Mouse (Mus musculus): ENCODE measurements at regions not wholly inside any gene's neighbourhood (a gene's known extent, or its start where the extent isn't known, plus 50 kb on each side); places are given as distances from the start of the nearest gene placed in this dataset.

DNA sequence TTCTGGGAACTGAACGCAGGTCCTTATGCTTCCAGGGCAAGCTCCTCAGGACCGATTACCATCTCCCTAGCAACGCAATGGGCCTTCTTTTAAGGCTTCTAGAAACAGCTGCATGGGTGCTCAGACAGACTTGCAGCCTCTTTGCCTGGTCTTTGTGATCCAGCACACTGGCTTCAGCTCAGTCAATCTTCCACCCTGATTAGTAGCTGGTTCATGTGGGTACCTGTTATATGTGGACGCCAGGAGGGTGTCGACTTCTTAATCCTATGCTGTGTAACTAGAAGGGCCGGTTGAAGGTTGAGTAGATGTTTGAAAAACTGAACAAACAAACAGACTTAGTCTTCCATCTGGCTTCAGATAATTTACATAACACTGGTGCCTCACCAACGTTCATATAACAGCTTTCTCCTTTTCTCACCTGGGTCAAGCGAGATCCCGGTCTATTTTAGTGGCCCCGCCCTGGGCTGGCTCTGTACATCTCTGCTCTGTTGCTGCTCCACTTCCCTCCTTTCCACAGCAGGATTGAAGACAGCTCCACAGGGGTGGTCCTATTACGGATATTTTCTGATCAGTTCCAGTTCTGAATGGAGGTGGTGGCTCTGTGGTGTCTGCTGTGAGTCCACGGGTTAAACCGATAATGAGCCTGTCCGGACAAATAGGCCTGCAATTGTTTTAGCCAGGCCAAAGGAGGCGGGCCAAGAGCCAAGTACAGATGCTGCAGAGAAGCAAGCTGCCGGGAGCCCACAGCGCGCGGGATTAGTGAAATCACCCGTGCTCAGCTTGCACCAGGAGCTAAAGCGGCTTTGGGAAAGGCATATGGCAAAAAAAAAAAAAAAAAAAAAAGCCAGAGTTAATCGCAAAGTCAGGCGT is 102.4 kb upstream of the St6galnac5 start:
- H3K27ac ChIP-seq (ENCODE audit: low read depth, low read length): peak overlapping the region; percentile 76
- H3K4me1 ChIP-seq (ENCODE audit: control insufficient read depth, insufficient read depth, low read length): peaks cover 20% of the 10 kb centered on the region
- DNase-seq (ENCODE audit: low spot score) (peak; percentile 81), ATAC-seq (peak; percentile 69)
- H3K27me3 ChIP-seq (replicated peaks; ENCODE audit: control insufficient read depth, insufficient read depth, low read length): no peaks in the 10 kb centered on the region
- H3K9ac ChIP-seq (ENCODE audit: low read length): peak overlapping the region; percentile 26; the same call in 1 of the 2 replicates
- no peaks in the 10 kb centered on the region for H3K36me3 ChIP-seq (ENCODE audit: control insufficient read depth, insufficient read depth, low read length)
- no peak overlapping the region for H3K4me3 ChIP-seq (ENCODE audit: low read depth, low read length)
- no peaks in the 10 kb centered on the region for H3K9me3 ChIP-seq (replicated peaks; ENCODE audit: control insufficient read depth, low read length)
- WGBS: 12% methylated on average over 23 of the region's 23 CpGs
- peak overlapping the region; percentile 46 for H3K4me2 ChIP-seq (ENCODE audit: low read length)

DNA sequence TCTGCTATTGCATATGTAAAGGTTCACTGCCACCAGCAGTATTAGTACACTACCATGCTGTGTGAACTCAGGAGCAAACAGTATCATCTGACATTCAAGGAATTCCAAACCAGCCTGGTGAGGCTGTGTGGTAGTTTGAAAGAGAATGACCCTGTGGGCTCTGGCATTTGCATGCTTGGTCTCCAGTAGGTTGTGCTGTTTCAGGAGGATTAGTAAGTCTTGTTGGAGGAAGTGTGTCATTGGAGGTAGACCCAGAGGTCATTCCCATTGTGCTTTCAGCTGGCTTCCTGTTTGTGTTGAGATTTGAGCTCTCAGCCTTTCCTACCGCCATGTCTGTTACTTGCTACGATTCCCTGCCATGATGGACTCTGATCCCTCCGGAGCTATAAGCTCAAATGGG is 98.3 kb upstream of the St6galnac5 start:
- ATAC-seq (no peak), DNase-seq (ENCODE audit: low spot score) (no peak)
- WGBS: 91% methylated on average over 3 of the region's 3 CpGs
- Histone ChIP-seq H3K36me3 (ENCODE audit: control insufficient read depth, insufficient read depth, low read length) (no peaks in the 10 kb centered on the region), H3K4me1 (ENCODE audit: control insufficient read depth, insufficient read depth, low read length) (peaks cover 26% of the 10 kb centered on the region), H3K4me2 (ENCODE audit: low read length) (no peak overlapping the region), H3K27ac (ENCODE audit: low read depth, low read length) (no peak overlapping the region), H3K27me3 (replicated peaks; ENCODE audit: control insufficient read depth, insufficient read depth, low read length) (no peaks in the 10 kb centered on the region), H3K4me3 (ENCODE audit: low read depth, low read length) (no peak overlapping the region), H3K9me3 (replicated peaks; ENCODE audit: control insufficient read depth, low read length) (no peaks in the 10 kb centered on the region), H3K9ac (ENCODE audit: low read length) (no peak overlapping the region)

DNA sequence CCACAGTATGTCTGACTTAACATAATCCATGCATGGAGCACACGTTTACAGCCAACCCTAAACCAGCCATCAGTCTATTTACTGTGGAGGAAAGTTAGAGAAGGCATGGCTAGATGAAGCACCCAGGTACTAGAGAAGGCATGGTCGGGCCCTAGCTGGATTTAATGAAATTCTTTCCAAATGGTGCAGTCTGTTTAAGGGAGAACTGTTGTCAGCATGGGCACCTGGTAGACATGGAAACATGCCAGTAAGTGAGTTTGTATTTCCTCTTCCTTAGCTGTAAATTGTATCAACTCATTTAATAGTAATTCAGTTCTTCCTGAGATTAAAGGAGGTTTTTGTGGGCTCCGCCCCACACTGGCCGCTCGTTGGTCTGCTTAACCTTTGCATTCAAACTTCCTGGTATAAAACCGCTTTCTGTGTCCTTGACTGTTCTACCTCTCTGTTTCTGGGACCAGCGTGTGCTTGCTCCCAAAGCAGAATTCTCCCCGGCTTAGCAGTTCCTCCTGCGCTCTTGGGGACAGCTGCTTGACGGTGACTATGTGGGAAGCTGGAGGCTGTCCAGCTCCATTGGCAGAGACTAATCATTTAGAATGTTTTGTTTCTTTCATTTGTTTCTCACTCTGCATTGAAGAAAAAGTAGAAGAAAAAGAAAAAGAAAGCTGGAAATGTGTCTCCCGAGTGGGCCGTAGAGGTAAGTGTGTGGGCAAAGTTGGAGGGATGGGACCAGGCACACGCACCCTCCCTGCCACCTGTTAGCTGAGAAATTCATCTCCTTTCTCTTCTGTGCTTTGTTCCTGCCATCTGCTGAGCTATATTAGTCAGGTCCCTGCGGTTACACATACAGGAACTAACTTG is 96.0 kb upstream of the St6galnac5 start:
- Histone ChIP-seq H3K4me3 (ENCODE audit: low read depth, low read length) (no peak overlapping the region), H3K36me3 (ENCODE audit: control insufficient read depth, insufficient read depth, low read length) (no peaks in the 10 kb centered on the region), H3K27ac (ENCODE audit: low read depth, low read length) (peak overlapping the region; percentile 44; the same call in 1 of the 2 replicates), H3K9ac (ENCODE audit: low read length) (no peak overlapping the region), H3K27me3 (replicated peaks; ENCODE audit: control insufficient read depth, insufficient read depth, low read length) (no peaks in the 10 kb centered on the region), H3K9me3 (replicated peaks; ENCODE audit: control insufficient read depth, low read length) (no peaks in the 10 kb centered on the region), H3K4me1 (ENCODE audit: control insufficient read depth, insufficient read depth, low read length) (peaks cover 9% of the 10 kb centered on the region; the same call in 1 of the 2 replicates), H3K4me2 (ENCODE audit: low read length) (no peak overlapping the region)
- 49% methylated on average over 14 of the region's 14 CpGs for WGBS
- ATAC-seq (peak; percentile 68), DNase-seq (ENCODE audit: low spot score) (peak; percentile 73)

DNA sequence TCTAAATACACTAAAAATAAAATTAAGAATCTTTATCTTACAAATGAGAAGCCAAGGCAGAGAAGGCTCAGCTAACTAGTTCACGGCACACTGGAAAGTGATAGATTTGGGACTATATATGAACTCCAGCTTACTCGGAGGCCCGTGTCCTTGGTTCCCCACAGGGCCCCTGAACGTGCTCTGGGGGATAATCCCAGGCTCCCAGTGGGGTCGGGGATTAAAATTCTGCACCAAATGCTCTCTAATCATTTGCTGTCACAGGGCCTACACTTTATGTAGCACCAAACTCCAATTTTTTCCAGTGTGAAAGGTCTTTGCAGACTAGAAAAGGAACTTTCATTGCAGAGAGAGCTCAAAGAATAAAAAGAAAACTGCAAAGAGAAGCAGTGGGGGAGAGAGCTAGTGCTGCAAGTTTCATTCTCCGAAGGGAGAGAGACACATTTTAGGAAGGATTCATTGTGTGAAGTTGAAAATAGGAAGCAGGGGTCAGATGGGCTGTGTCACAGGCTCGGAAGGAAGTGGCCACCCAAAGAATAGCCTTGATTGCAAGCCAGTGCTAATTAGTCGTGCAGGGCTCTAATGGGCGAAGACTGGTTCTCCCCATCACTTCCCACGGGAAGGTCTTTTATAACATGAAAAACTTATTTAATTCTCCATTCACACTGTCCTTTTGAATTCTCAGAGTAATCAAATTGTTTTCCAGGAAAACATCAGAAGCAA is 90.3 kb upstream of the St6galnac5 start:
- Histone ChIP-seq H3K4me2 (ENCODE audit: low read length) (no peak overlapping the region), H3K36me3 (ENCODE audit: control insufficient read depth, insufficient read depth, low read length) (no peaks in the 10 kb centered on the region), H3K4me3 (ENCODE audit: low read depth, low read length) (no peak overlapping the region), H3K9me3 (replicated peaks; ENCODE audit: control insufficient read depth, low read length) (no peaks in the 10 kb centered on the region), H3K9ac (ENCODE audit: low read length) (no peak overlapping the region), H3K4me1 (ENCODE audit: control insufficient read depth, insufficient read depth, low read length) (peaks cover 4% of the 10 kb centered on the region), H3K27ac (ENCODE audit: low read depth, low read length) (no peak overlapping the region), H3K27me3 (replicated peaks; ENCODE audit: control insufficient read depth, insufficient read depth, low read length) (no peaks in the 10 kb centered on the region)
- 8% methylated on average over 10 of the region's 10 CpGs for WGBS
- ATAC-seq: peak; percentile 73
- peak; percentile 58 for DNase-seq (ENCODE audit: low spot score)

DNA sequence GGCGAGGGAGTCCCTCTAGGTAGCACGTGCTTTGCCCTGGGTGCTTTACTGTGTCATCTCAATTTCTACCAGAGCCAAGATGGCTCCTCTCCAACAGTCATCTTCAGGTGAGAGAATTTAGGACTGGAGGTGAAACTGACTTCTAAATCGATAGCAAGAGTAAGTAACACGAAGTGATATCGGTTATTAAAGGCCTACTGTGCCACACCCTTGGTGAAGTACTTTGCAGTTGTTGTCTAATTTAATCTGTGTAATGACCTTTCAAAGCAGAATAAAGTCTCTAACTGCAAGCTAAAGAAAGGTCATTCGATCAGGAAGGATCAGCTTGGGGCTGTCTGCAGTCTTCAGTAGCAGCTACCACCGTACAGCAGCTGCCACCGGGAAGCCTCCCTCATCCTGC is 89.5 kb upstream of the St6galnac5 start:
- no peaks in the 10 kb centered on the region for H3K36me3 ChIP-seq (ENCODE audit: control insufficient read depth, insufficient read depth, low read length)
- H3K27ac ChIP-seq (ENCODE audit: low read depth, low read length): no peak overlapping the region
- H3K9me3 ChIP-seq (replicated peaks; ENCODE audit: control insufficient read depth, low read length): no peaks in the 10 kb centered on the region
- no peak overlapping the region for H3K4me3 ChIP-seq (ENCODE audit: low read depth, low read length)
- no peak for ATAC-seq
- 83% methylated on average over 8 of the region's 8 CpGs for WGBS
- H3K9ac ChIP-seq (ENCODE audit: low read length): no peak overlapping the region
- H3K4me2 ChIP-seq (ENCODE audit: low read length): no peak overlapping the region
- H3K27me3 ChIP-seq (replicated peaks; ENCODE audit: control insufficient read depth, insufficient read depth, low read length): no peaks in the 10 kb centered on the region
- no peak for DNase-seq (ENCODE audit: low spot score)
- H3K4me1 ChIP-seq (ENCODE audit: control insufficient read depth, insufficient read depth, low read length): peaks cover 4% of the 10 kb centered on the region

DNA sequence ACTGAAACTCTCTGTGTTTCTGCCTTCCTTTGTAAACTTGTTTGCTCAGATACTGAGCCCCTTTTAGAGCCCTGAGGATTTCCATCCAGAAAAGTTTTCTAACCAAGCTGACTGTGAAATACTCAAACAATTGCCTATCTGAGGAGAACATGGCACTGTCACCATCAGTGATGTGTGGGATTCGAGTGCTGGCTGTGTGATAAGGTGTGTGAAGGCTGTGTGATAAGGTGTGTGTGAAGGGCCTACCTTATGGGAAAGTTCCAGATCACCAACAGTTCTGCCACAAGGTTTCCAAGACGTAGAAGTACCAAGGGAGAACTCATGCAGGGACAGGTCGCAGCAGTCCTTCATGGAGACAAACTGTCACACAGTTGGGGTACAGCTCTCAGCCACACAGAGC is 89.1 kb upstream of the St6galnac5 start:
- Histone ChIP-seq H3K9me3 (replicated peaks; ENCODE audit: control insufficient read depth, low read length) (no peaks in the 10 kb centered on the region), H3K27ac (ENCODE audit: low read depth, low read length) (no peak overlapping the region), H3K27me3 (replicated peaks; ENCODE audit: control insufficient read depth, insufficient read depth, low read length) (no peaks in the 10 kb centered on the region), H3K9ac (ENCODE audit: low read length) (no peak overlapping the region), H3K4me2 (ENCODE audit: low read length) (no peak overlapping the region), H3K4me3 (ENCODE audit: low read depth, low read length) (no peak overlapping the region), H3K36me3 (ENCODE audit: control insufficient read depth, insufficient read depth, low read length) (no peaks in the 10 kb centered on the region), H3K4me1 (ENCODE audit: control insufficient read depth, insufficient read depth, low read length) (peaks cover 4% of the 10 kb centered on the region)
- 89% methylated on average over 3 of the region's 3 CpGs for WGBS
- ATAC-seq (no peak), DNase-seq (ENCODE audit: low spot score) (no peak)

DNA sequence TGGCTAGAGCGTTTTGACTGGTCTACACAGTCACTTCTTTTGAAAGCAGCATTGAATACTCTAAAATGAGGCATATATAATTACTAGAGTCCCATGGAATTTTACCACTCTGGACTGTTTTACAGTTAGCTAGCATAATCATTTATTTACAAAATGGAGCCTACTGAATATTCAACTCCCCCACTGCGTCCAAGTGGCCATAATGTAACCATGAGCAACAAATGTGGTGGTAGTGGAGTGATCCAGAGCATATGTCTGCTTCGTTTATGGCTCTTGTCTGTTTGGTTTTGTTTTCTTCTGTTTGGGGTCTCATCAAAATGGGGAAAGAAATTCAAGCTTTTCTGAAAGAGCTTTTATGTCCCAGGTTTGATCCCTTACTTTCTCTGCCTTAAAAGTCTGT is 83.8 kb upstream of the St6galnac5 start:
- Histone ChIP-seq H3K9ac (ENCODE audit: low read length) (no peak overlapping the region), H3K4me2 (ENCODE audit: low read length) (no peak overlapping the region), H3K27ac (ENCODE audit: low read depth, low read length) (no peak overlapping the region), H3K4me1 (ENCODE audit: control insufficient read depth, insufficient read depth, low read length) (no peaks in the 10 kb centered on the region), H3K4me3 (ENCODE audit: low read depth, low read length) (no peak overlapping the region), H3K9me3 (replicated peaks; ENCODE audit: control insufficient read depth, low read length) (no peaks in the 10 kb centered on the region), H3K36me3 (ENCODE audit: control insufficient read depth, insufficient read depth, low read length) (no peaks in the 10 kb centered on the region), H3K27me3 (replicated peaks; ENCODE audit: control insufficient read depth, insufficient read depth, low read length) (no peaks in the 10 kb centered on the region)
- WGBS: 70% methylated on average over 3 of the region's 3 CpGs
- no peak for DNase-seq (ENCODE audit: low spot score)
- no peak for ATAC-seq

DNA sequence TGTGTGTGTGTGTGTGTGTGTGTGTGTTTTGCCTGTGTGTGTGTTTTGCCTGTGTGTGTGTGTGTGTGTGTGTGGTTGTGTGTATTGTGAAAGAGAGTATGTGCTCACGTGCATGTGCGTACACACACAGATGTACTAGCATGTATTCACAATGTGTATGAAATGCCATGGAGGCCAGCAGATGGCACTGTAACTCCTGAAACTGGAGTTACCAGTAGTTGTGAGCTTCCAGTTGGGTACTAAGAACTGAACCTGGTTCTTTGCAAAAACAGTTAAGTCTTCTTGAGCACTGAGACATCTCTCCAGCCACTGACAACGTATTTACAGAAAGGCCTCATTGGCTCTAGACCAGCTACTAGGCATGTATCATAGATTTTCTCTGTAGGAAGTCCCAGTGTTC is 71.1 kb upstream of the St6galnac5 start:
- 95% methylated on average over 3 of the region's 3 CpGs for WGBS
- H3K27me3 ChIP-seq (replicated peaks; ENCODE audit: control insufficient read depth, insufficient read depth, low read length): no peaks in the 10 kb centered on the region
- H3K4me3 ChIP-seq (ENCODE audit: low read depth, low read length): no peak overlapping the region
- DNase-seq (ENCODE audit: low spot score) (no peak), ATAC-seq (no peak)
- no peak overlapping the region for H3K4me2 ChIP-seq (ENCODE audit: low read length)
- no peak overlapping the region for H3K9ac ChIP-seq (ENCODE audit: low read length)
- H3K9me3 ChIP-seq (replicated peaks; ENCODE audit: control insufficient read depth, low read length): peaks cover 3% of the 10 kb centered on the region; the same call in 1 of the 2 replicates
- H3K27ac ChIP-seq (ENCODE audit: low read depth, low read length): no peak overlapping the region
- no peaks in the 10 kb centered on the region for H3K4me1 ChIP-seq (ENCODE audit: control insufficient read depth, insufficient read depth, low read length)
- H3K36me3 ChIP-seq (ENCODE audit: control insufficient read depth, insufficient read depth, low read length): no peaks in the 10 kb centered on the region
